Mouse (Mus musculus) hindlimb bud, embryonic 11.5 days (tissue): ENCODE results near the gene Tmem123.

Experiments
- DNase-seq: peaks from one replicate; pipeline ENCODE4 v3.0.0-alpha.2; 2012; ENCODE audit warnings: low read depth, low spot score; ENCODE audit errors: extremely low spot score

Gene Tmem123

GRCm38 (mm10) chr9:7763614-7764300 lies at the start of gene Tmem123:
Gene Tmem123, plus strand, starts transcription at chr9:7764041.
- peak; percentile 94 for DNase-seq

GRCm38 (mm10) chr9:7714062-7714907 lies 49.6 kb upstream of the Tmem123 start:
- DNase-seq, result peak; percentile 50

- DNase-seq, result no peak
These were observed 49.0 kb upstream of the Tmem123 start for GRCm38 (mm10) chr9:7714908-7715175.

GRCm38 (mm10) chr9:7721543-7721942 lies 42.3 kb upstream of the Tmem123 start:
- DNase-seq, result no peak

- DNase-seq, result no peak
These were observed 34.8 kb upstream of the Tmem123 start for GRCm38 (mm10) chr9:7728997-7729396.

- no peak for DNase-seq
These were observed 21.1 kb upstream of the Tmem123 start for GRCm38 (mm10) chr9:7742696-7743095.

- DNase-seq, result no peak
These were observed 19.7 kb upstream of the Tmem123 start for GRCm38 (mm10) chr9:7744156-7744555.

GRCm38 (mm10) chr9:7748881-7749280 lies 15.0 kb upstream of the Tmem123 start:
- no peak for DNase-seq

GRCm38 (mm10) chr9:7749537-7749936 lies 14.3 kb upstream of the Tmem123 start:
- no peak for DNase-seq

- no peak for DNase-seq
These were observed 7.9 kb upstream of the Tmem123 start for GRCm38 (mm10) chr9:7755889-7756423.

- DNase-seq, result no peak
These were observed 1.9 kb upstream of the Tmem123 start for GRCm38 (mm10) chr9:7761906-7762455.

- no peak for DNase-seq
These were observed 1.1 kb upstream of the Tmem123 start for GRCm38 (mm10) chr9:7762741-7763140.

GRCm38 (mm10) chr9:7764463-7764871 lies 626 bp downstream of the Tmem123 start:
- no peak for DNase-seq

- DNase-seq, result no peak
These were observed 1.4 kb downstream of the Tmem123 start for GRCm38 (mm10) chr9:7765236-7765635.

- DNase-seq, result no peak
These were observed 2.7 kb downstream of the Tmem123 start for GRCm38 (mm10) chr9:7766582-7766981.

GRCm38 (mm10) chr9:7767526-7767925 lies 3.7 kb downstream of the Tmem123 start:
- DNase-seq, result no peak

- DNase-seq, result no peak
These were observed 5.2 kb downstream of the Tmem123 start for GRCm38 (mm10) chr9:7769081-7769480.

- DNase-seq, result no peak
These were observed 5.7 kb downstream of the Tmem123 start for GRCm38 (mm10) chr9:7769491-7769890.

- DNase-seq, result no peak
These were observed 8.5 kb downstream of the Tmem123 start for GRCm38 (mm10) chr9:7772361-7772760.

- no peak for DNase-seq
These were observed 9.1 kb downstream of the Tmem123 start for GRCm38 (mm10) chr9:7772773-7773454.

- no peak for DNase-seq
These were observed 9.8 kb downstream of the Tmem123 start for GRCm38 (mm10) chr9:7773686-7774085.
